Mouse (Mus musculus) kidney, adult 2 months (tissue): ENCODE results near the gene Ahnak2. TPM values are rescaled to one million over a fixed set of nuclear protein-coding genes. Genes with fewer than 3 reads are reported as not detected.

ENCODE experiments used
- DNase-seq: peaks from one replicate; pipeline ENCODE4 v3.0.0; 2021
- H3K27ac ChIP-seq: fragments of 200-500 bp; 2 replicates; pipeline ENCODE4 v1.5.1; 2012; ENCODE audit warnings: low read depth, low read length, control low read depth, inconsistent platforms; ENCODE audit not compliant: insufficient read depth
- H3K27me3 ChIP-seq: fragments of 200-500 bp; replicated peaks from 2 replicates; pipeline ENCODE4 v1.6.1; 2012; ENCODE audit warnings: mild to moderate bottlenecking, moderate library complexity, low read length, inconsistent platforms; ENCODE audit not compliant: control insufficient read depth, insufficient read depth
- H3K36me3 ChIP-seq: fragments of 200-500 bp; 2 replicates; pipeline ENCODE4 v1.6.1; 2012; ENCODE audit warnings: mild to moderate bottlenecking, moderate library complexity, low read length, inconsistent platforms; ENCODE audit not compliant: control insufficient read depth, insufficient read depth
- H3K4me1 ChIP-seq: fragments of 200-500 bp; 2 replicates; pipeline ENCODE4 v1.6.1; 2011; ENCODE audit warnings: low read length; ENCODE audit not compliant: control insufficient read depth, insufficient read depth
- H3K4me3 ChIP-seq: fragments of 200-500 bp; 2 replicates; pipeline ENCODE4 v1.5.1; 2011; ENCODE audit warnings: mild to moderate bottlenecking, low read depth, low read length, control low read depth; ENCODE audit not compliant: insufficient read depth
- CTCF ChIP-seq: fragments of 200-500 bp; conservative IDR thresholded peaks from 2 replicates; pipeline ENCODE4 v1.5.1; 2011; ENCODE audit warnings: low read depth, mild to moderate bottlenecking, control low read depth, low read length, moderate library complexity, mixed read lengths; ENCODE audit not compliant: insufficient read depth, insufficient read length
- POLR2A ChIP-seq: fragments of 200-500 bp; IDR thresholded peaks from one replicate; pipeline ENCODE4 v1.6.1; 2011; ENCODE audit warnings: low read depth, low read length, control low read depth
- WGBS: fragments of 180-500 bp; shearing (Covaris S2); methylation state at CpG from one replicate; pipeline ENCODE4 v1.1.7; 2018; 5-methylcytosine and 5-hydroxymethylcytosine counted together
- polyA plus RNA-seq: library from polyadenylated mRNA; depleted of rRNA; stranded (reverse); fragments of >200 nt; gene quantifications from 2 replicates; pipeline ENCODE4 v1.2.3, GENCODE M21; 2012; rRNA removed

Ahnak2 gene
- polyA plus RNA-seq, 1 experiment, result 0.70 TPM

- Histone ChIP-seq H3K4me1 (no peaks in the 10 kb centered on the region; the same call in 1 of the 2 replicates), H3K36me3 (peaks cover 7% of the 10 kb centered on the region), H3K27me3 (no peaks in the 10 kb centered on the region), H3K27ac (no peak overlapping the region), H3K4me3 (no peak overlapping the region)
- no peak for TF ChIP-seq POLR2A
- TF ChIP-seq CTCF, result no peak
- 80% methylated on average over 10 of the region's 10 CpGs for WGBS
- DNase-seq, result no peak
Measured at GRCm38 (mm10) chr12:112732591-112732990, 69.9 kb downstream of the Ahnak2 start.

- no peak overlapping the region for H3K27ac ChIP-seq
- H3K27me3 ChIP-seq, result no peaks in the 10 kb centered on the region
- TF ChIP-seq CTCF, result no peak
- TF ChIP-seq POLR2A, result no peak
- H3K36me3 ChIP-seq, result no peaks in the 10 kb centered on the region
- H3K4me1 ChIP-seq, result no peaks in the 10 kb centered on the region; the same call in 1 of the 2 replicates
- no peak overlapping the region for H3K4me3 ChIP-seq
- DNase-seq, result no peak
- 54% methylated on average over 14 of the region's 14 CpGs for WGBS
Measured at GRCm38 (mm10) chr12:112730808-112731207, 71.6 kb downstream of the Ahnak2 start.

GRCm38 (mm10) chr12:112727801-112728200, 74.7 kb downstream of the Ahnak2 start:
- no peak for TF ChIP-seq POLR2A
- no peak for TF ChIP-seq CTCF
- no peak overlapping the region for H3K27ac ChIP-seq
- WGBS, result 69% methylated on average over 8 of the region's 8 CpGs
- H3K36me3 ChIP-seq, result no peaks in the 10 kb centered on the region
- H3K4me3 ChIP-seq, result no peak overlapping the region
- H3K4me1 ChIP-seq, result peaks cover 6% of the 10 kb centered on the region; the same call in 1 of the 2 replicates
- DNase-seq, result no peak
- no peaks in the 10 kb centered on the region for H3K27me3 ChIP-seq

GRCm38 (mm10) chr12:112724077-112724805, 78.2 kb downstream of the Ahnak2 start:
- WGBS, result 48% methylated on average over 11 of the region's 11 CpGs
- Histone ChIP-seq H3K4me3 (no peak overlapping the region), H3K4me1 (peaks cover 14% of the 10 kb centered on the region; the same call in 1 of the 2 replicates), H3K27ac (no peak overlapping the region), H3K27me3 (no peaks in the 10 kb centered on the region), H3K36me3 (no peaks in the 10 kb centered on the region)
- peak; percentile 84 for DNase-seq
- TF ChIP-seq CTCF, result peak; percentile 49
- no peak for TF ChIP-seq POLR2A

- WGBS, result 70% methylated on average over 6 of the region's 6 CpGs
- Histone ChIP-seq H3K27ac (no peak overlapping the region), H3K27me3 (no peaks in the 10 kb centered on the region), H3K4me3 (peak overlapping the region; percentile 85; the same call in 1 of the 2 replicates), H3K4me1 (peaks cover 22% of the 10 kb centered on the region; the same call in 1 of the 2 replicates), H3K36me3 (no peaks in the 10 kb centered on the region)
- no peak for DNase-seq
- TF ChIP-seq POLR2A (no peak), CTCF (no peak)
Measured at GRCm38 (mm10) chr12:112723445-112723844, 79.0 kb downstream of the Ahnak2 start.

GRCm38 (mm10) chr12:112723028-112723330, 79.5 kb downstream of the Ahnak2 start:
- no peak for DNase-seq
- Histone ChIP-seq H3K4me1 (peaks cover 22% of the 10 kb centered on the region; the same call in 1 of the 2 replicates), H3K27me3 (no peaks in the 10 kb centered on the region), H3K4me3 (peak overlapping the region; percentile 85), H3K36me3 (no peaks in the 10 kb centered on the region), H3K27ac (peak overlapping the region; percentile 36)
- 15% methylated on average over 5 of the region's 5 CpGs for WGBS
- no peak for TF ChIP-seq CTCF
- no peak for TF ChIP-seq POLR2A

- DNase-seq, result peak; percentile 80
- peak overlapping the region; percentile 85 for H3K4me3 ChIP-seq
- H3K36me3 ChIP-seq, result no peaks in the 10 kb centered on the region
- peaks cover 25% of the 10 kb centered on the region; the same call in 1 of the 2 replicates for H3K4me1 ChIP-seq
- TF ChIP-seq POLR2A, result no peak
- no peak for TF ChIP-seq CTCF
- H3K27me3 ChIP-seq, result no peaks in the 10 kb centered on the region
- peak overlapping the region; percentile 36 for H3K27ac ChIP-seq
- WGBS, result 1% methylated on average over 74 of the region's 75 CpGs
Measured at GRCm38 (mm10) chr12:112722240-112723027, 80.0 kb downstream of the Ahnak2 start.

Other genes starting within 250 kb of the Ahnak2 start
- 8.9 and 9.6 TPM in 2 replicates for gene Inf2, start 213.9 kb downstream of the Ahnak2 start, polyA plus RNA-seq
- gene Adssl1, start 182.6 kb downstream of the Ahnak2 start, polyA plus RNA-seq, result 8.1 and 10.4 TPM in 2 replicates
- 27.7 and 27.8 TPM in 2 replicates for gene Siva1, start 158.0 kb downstream of the Ahnak2 start, polyA plus RNA-seq
- gene Akt1, start 127.8 kb downstream of the Ahnak2 start, polyA plus RNA-seq, result 85.3 and 90.6 TPM in 2 replicates
- 10.7 and 12.1 TPM in 2 replicates for gene Zbtb42, start 123.8 kb downstream of the Ahnak2 start, polyA plus RNA-seq
- gene Cep170b, start 82.2 kb downstream of the Ahnak2 start, polyA plus RNA-seq, result 63.4 and 75.3 TPM in 2 replicates
- gene Pld4, start 42.0 kb downstream of the Ahnak2 start, polyA plus RNA-seq, result 19.6 and 23.7 TPM in 2 replicates
- gene Clba1, start 6.3 kb upstream of the Ahnak2 start, polyA plus RNA-seq, result 19.1 and 22.5 TPM in 2 replicates
- gene Cdca4, start 26.8 kb upstream of the Ahnak2 start, polyA plus RNA-seq, result 10.3 and 10.6 TPM in 2 replicates
- 1.7 and 4.6 TPM in 2 replicates for gene Gpr132, start 65.6 kb upstream of the Ahnak2 start, polyA plus RNA-seq
- gene Jag2, start 127.1 kb upstream of the Ahnak2 start, polyA plus RNA-seq, result 10.1 and 10.6 TPM in 2 replicates
- gene Nudt14, start 139.5 kb upstream of the Ahnak2 start, polyA plus RNA-seq, result 66.1 and 73.0 TPM in 2 replicates
- 31.8 and 45.2 TPM in 2 replicates for gene Btbd6, start 173.8 kb upstream of the Ahnak2 start, polyA plus RNA-seq
- gene Brf1, start 198.0 kb upstream of the Ahnak2 start, polyA plus RNA-seq, result 44.8 and 53.0 TPM in 2 replicates
- 42.4 and 47.8 TPM in 2 replicates for gene Pacs2, start 211.9 kb upstream of the Ahnak2 start, polyA plus RNA-seq